Mouse (Mus musculus): ENCODE results near the gene Nfasc.

- TF ChIP-seq POLR2A (IDR thresholded peaks at IDR 0.05; ENCODE audit: borderline replicate concordance, insufficient read depth, low read length) (no peak), CTCF (IDR thresholded peaks at IDR 0.05; ENCODE audit: borderline replicate concordance, insufficient read depth, low read depth, low read length) (no peak)
These were observed 158.5 kb downstream of the Nfasc start for GRCm38 (mm10) chr1:132582998-132583604.

All from cerebellum, adult 2 months (tissue).